In the genomic region with DNA sequence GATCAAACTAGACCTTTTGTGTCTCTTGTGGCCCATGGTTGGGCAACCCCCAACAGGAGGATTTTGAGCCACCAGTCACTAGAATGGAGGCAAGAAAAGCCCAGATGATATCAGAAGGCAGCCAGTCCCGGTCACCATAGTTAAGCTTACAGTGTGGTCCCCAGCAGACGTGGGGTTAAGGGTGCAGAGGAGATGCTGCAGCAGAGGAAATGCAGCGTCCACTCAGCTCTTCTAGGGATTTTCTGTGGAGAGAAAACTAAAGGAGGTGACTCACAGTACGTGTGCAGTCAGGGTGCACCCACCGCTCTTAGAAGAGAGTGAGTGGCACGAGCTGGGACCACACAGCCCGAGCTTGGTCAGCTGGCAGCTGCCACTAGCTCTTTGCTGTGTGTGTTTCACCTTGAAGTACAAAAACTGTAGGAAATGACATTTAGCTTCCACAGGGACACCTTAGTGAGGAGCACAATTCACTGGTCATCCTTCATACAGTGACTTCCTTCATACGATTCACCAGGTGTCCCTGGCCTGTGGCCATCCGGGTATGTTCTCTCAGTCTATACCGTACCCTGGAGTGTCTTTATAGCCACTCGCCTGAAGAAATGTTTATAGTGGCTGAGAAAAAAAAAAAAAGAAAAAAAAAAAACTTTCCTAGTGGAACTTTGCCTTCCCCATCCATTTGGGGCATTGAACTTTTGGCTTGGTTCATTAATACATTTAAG, we compare ENCODE assay signal across 26 mouse cellular contexts. TPM values are rescaled to one million over a fixed set of nuclear protein-coding genes. Genes with fewer than 3 reads are reported as not detected.
A peak's percentile ranks its signal among the peaks of the same experiment; 100 is the strongest.
DNase-seq lines count a peak whose midpoint lies in the region; ATAC-seq and TF ChIP-seq lines count a peak whose summit lies in the region.
"Had no signal": no experiment of that assay in that cellular context is flagged by ENCODE, and none has a peak within 500 bp of the region (broad histone marks: within the 10 kb centered on the region; RNA-seq: fewer than 3 reads in every experiment).

No protein-coding gene starts in this region.

- ATAC-seq in hindbrain, embryonic 14.5 days (ENCODE audit: low FRiP score), result no peak
- no peak for ATAC-seq in hindbrain, embryonic 11.5 days (ENCODE audit: low FRiP score)
- ATAC-seq in hindbrain, postnatal 0 days, result no peak
- ATAC-seq in inflammation-experienced regulatory T-cells, adult 6 months, result no peak

- H3K4me1 ChIP-seq in hindbrain, embryonic 14.5 days (replicated peaks; ENCODE audit: control insufficient read depth, insufficient read depth, low read length), result no peaks in the 10 kb centered on the region; the same call in 1 of the 2 replicates
- H3K4me1 ChIP-seq in hindbrain, embryonic 11.5 days (replicated peaks; ENCODE audit: control insufficient read depth, insufficient read depth, low read length), result 0 out of 2 replicates have a peak, but pooled peaks cover 3% of the 10 kb centered on the region
- 0 out of 2 replicates have a peak, but pooled peaks cover 3% of the 10 kb centered on the region for H3K4me1 ChIP-seq in hindbrain, postnatal 0 days (ENCODE audit: insufficient read depth, low read length)

- peaks cover 5% of the 10 kb centered on the region; the same call in 1 of the 2 replicates for H3K36me3 ChIP-seq in hindbrain, embryonic 14.5 days (replicated peaks; ENCODE audit: control insufficient read depth, insufficient read depth)
- no peaks in the 10 kb centered on the region for H3K36me3 ChIP-seq in hindbrain, embryonic 11.5 days (ENCODE audit: control insufficient read depth, insufficient read depth, low read length)
- no peaks in the 10 kb centered on the region for H3K36me3 ChIP-seq in hindbrain, postnatal 0 days (ENCODE audit: insufficient read depth, low read length)

- H3K9ac ChIP-seq in hindbrain, embryonic 14.5 days, result no peak overlapping the region
- no peak overlapping the region for H3K9ac ChIP-seq in hindbrain, embryonic 11.5 days (ENCODE audit: low read depth, low read length)
- 0 out of 2 replicates have a peak overlapping the region, but pooled peaks have one; percentile 14 for H3K9ac ChIP-seq in hindbrain, postnatal 0 days (replicated peaks; ENCODE audit: low read length)

- no peaks in the 10 kb centered on the region for H3K9me3 ChIP-seq in hindbrain, embryonic 14.5 days (ENCODE audit: control insufficient read depth, low read length)
- H3K9me3 ChIP-seq in hindbrain, embryonic 11.5 days (ENCODE audit: control insufficient read depth, low read length), result no peaks in the 10 kb centered on the region
- H3K9me3 ChIP-seq in hindbrain, postnatal 0 days (ENCODE audit: low read length), result no peaks in the 10 kb centered on the region

- H3K4me3 ChIP-seq in hindbrain, embryonic 14.5 days (replicated peaks; ENCODE audit: low read length), result no peak overlapping the region
- H3K4me3 ChIP-seq in hindbrain, embryonic 11.5 days (ENCODE audit: low read depth, low read length), result no peak overlapping the region
- H3K4me3 ChIP-seq in hindbrain, postnatal 0 days (ENCODE audit: low read length), result no peak overlapping the region
- H3K4me3 ChIP-seq: myocyte had no signal

- no peak for TF ChIP-seq CTCF in hindbrain, postnatal 0 days (IDR thresholded peaks at IDR 0.05; ENCODE audit: low read depth)

- H3K4me2 ChIP-seq in hindbrain, embryonic 14.5 days (replicated peaks), result no peak overlapping the region
- no peak overlapping the region for H3K4me2 ChIP-seq in hindbrain, embryonic 11.5 days (replicated peaks; ENCODE audit: low read depth, low read length)
- H3K4me2 ChIP-seq in hindbrain, postnatal 0 days (ENCODE audit: low read depth, low read length), result no peak overlapping the region
- H3K4me2 ChIP-seq: heart, embryonic 11.5 days had no signal

- WGBS in hindbrain, embryonic 14.5 days, result 79% methylated on average over 11 of the region's 11 CpGs
- WGBS in hindbrain, embryonic 11.5 days, result 88% methylated on average over 11 of the region's 11 CpGs
- 54% methylated on average over 11 of the region's 11 CpGs for WGBS in hindbrain, postnatal 0 days

- peak; percentile 48 to 58 for DNase-seq in cerebellum, postnatal 25 days
- DNase-seq in cerebellum, adult 8-10 months, result no peak
- no peak for DNase-seq in hindbrain, embryonic 14.5 days (ENCODE audit: low spot score)
- DNase-seq in hindbrain, embryonic 11.5 days (ENCODE audit: low spot score), result no peak
- peak; percentile 41 for DNase-seq in 416B (ENCODE audit: low read depth)
- DNase-seq in hindbrain, postnatal 0 days (ENCODE audit: low spot score), result no peak
- DNase-seq: adrenal gland, postnatal 25 days; gastrocnemius, postnatal 25 days; kidney, adult 2 months; kidney, postnatal 25 days; lung, adult 2 months; midbrain, embryonic 14.5 days; right cerebral cortex, adult 18-20 months; thymus, adult 18-20 months had no signal

- no peaks in the 10 kb centered on the region for H3K27me3 ChIP-seq in hindbrain, embryonic 14.5 days (ENCODE audit: control insufficient read depth, insufficient read depth, low read length)
- H3K27me3 ChIP-seq in hindbrain, embryonic 11.5 days (ENCODE audit: control insufficient read depth, insufficient read depth, low read length), result no peaks in the 10 kb centered on the region
- H3K27me3 ChIP-seq in hindbrain, postnatal 0 days (ENCODE audit: insufficient read depth, low read length), result no peaks in the 10 kb centered on the region

- H3K27ac ChIP-seq in hindbrain, embryonic 14.5 days, result 0 out of 2 replicates have a peak overlapping the region, but pooled peaks have one; percentile 28
- no peak overlapping the region for H3K27ac ChIP-seq in hindbrain, embryonic 11.5 days (ENCODE audit: low read depth, low read length)
- peak overlapping the region; percentile 28; the same call in 1 of the 2 replicates for H3K27ac ChIP-seq in hindbrain, postnatal 0 days

RNA-seq across cellular contexts. Expression of a gene that starts 5.3 kb away (rescaled TPM):
- 3.9 TPM in 1 of 2 replicates, not detected in the other for polyA plus RNA-seq in hindbrain, embryonic 14.5 days (2014; fragmentation: Nextera tagmentation; extraction: Ambion mirVana)
- polyA plus RNA-seq in hindbrain, embryonic 11.5 days (2014; fragmentation: Nextera tagmentation; extraction: Ambion mirVana), result not detected in 2 replicates
- not detected in 2 replicates for total RNA-seq in hindbrain, postnatal 0 days (2014; rRNA removed)
- not detected in 2 replicates for polyA plus RNA-seq in hindbrain, postnatal 0 days (2015; fragmentation: Nextera tagmentation; extraction: Ambion mirVana)
- polyA plus RNA-seq in inflammation-experienced regulatory T-cells, adult 6 months (2017; shearing (Covaris generic)), result not detected
- total RNA-seq: adrenal gland, postnatal 25 days; common myeloid progenitor, adult 5-6 weeks; gastrocnemius, postnatal 25 days; layer of hippocampus, postnatal 10 days; left cerebral cortex, postnatal 10 days; liver, adult 2 months; megakaryocyte, adult 5-6 weeks had no signal
- polyA plus RNA-seq: embryonic facial prominence, embryonic 14.5 days; forebrain, embryonic 11.5 days; frontal cortex, adult 2 months; kidney, adult 2 months; liver, adult 2 months; lung, adult 2 months; myocyte; stomach, embryonic 14.5 days had no signal

RNA-seq across cellular contexts. Expression of a gene that starts 24.2 kb away (rescaled TPM):
- polyA plus RNA-seq in hindbrain, embryonic 14.5 days (2014; fragmentation: Nextera tagmentation; extraction: Ambion mirVana), result 35.3 and 35.6 TPM in 2 replicates
- 51.5 and 56.0 TPM in 2 replicates for polyA plus RNA-seq in hindbrain, embryonic 11.5 days (2014; fragmentation: Nextera tagmentation; extraction: Ambion mirVana)
- 9.7 and 14.7 TPM in 2 replicates for total RNA-seq in hindbrain, postnatal 0 days (2014; rRNA removed)
- 34.4 and 35.3 TPM in 2 replicates for polyA plus RNA-seq in hindbrain, postnatal 0 days (2015; fragmentation: Nextera tagmentation; extraction: Ambion mirVana)
- 10 to 100 TPM; 30.1 to 38.6 (median 34.9) TPM for polyA plus RNA-seq in inflammation-experienced regulatory T-cells, adult 6 months (2017; shearing (Covaris generic))

RNA-seq across cellular contexts. Expression of a gene that starts 55.9 kb away (rescaled TPM):
- polyA plus RNA-seq in hindbrain, embryonic 14.5 days (2014; fragmentation: Nextera tagmentation; extraction: Ambion mirVana), result 50.4 and 51.1 TPM in 2 replicates
- 59.6 and 73.7 TPM in 2 replicates for polyA plus RNA-seq in hindbrain, embryonic 11.5 days (2014; fragmentation: Nextera tagmentation; extraction: Ambion mirVana)
- total RNA-seq in hindbrain, postnatal 0 days (2014; rRNA removed), result 41.9 and 44.5 TPM in 2 replicates
- polyA plus RNA-seq in hindbrain, postnatal 0 days (2015; fragmentation: Nextera tagmentation; extraction: Ambion mirVana), result 47.7 and 51.5 TPM in 2 replicates
- polyA plus RNA-seq in inflammation-experienced regulatory T-cells, adult 6 months (2017; shearing (Covaris generic)), result 1 to 10 TPM; 4.3 to 5.9 (median 4.6) TPM

Comparison
In these comparisons a context has a peak if more than half of its experiments do, and no peak if none do; other contexts are left out.
1. DNase-seq: peak in cerebellum, postnatal 25 days (2 of 2) and 416B (single experiment); none in cerebellum, adult 8-10 months (single experiment), hindbrain, embryonic 14.5 days (single experiment), hindbrain, embryonic 11.5 days (single experiment) and hindbrain, postnatal 0 days (single experiment).